Mouse (Mus musculus): ENCODE data around the gene Dcst1.

Gene Dcst1

GRCm38 (mm10) chr3:89388901-89389740 is 24.1 kb upstream of the Dcst1 start:
- in situ Hi-C loops (cut with MboI; ENCODE audit: unreplicated experiment in 2 of 2) = no loop called here

- in situ Hi-C loops (cut with MboI; ENCODE audit: unreplicated experiment in 2 of 2) = no loop called here
Observed at GRCm38 (mm10) chr3:89388134-89388881, 23.3 kb upstream of the Dcst1 start.

- in situ Hi-C loops (cut with MboI; ENCODE audit: unreplicated experiment in 2 of 2) = no loop called here
Observed at GRCm38 (mm10) chr3:89387632-89388031, 22.6 kb upstream of the Dcst1 start.

- in situ Hi-C loops (cut with MboI; ENCODE audit: unreplicated experiment in 2 of 2) = no loop called here
Observed at GRCm38 (mm10) chr3:89386438-89387420, 21.7 kb upstream of the Dcst1 start.

- in situ Hi-C loops (cut with MboI; ENCODE audit: unreplicated experiment in 2 of 2) = no loop called here
Observed at GRCm38 (mm10) chr3:89385451-89385850, 20.4 kb upstream of the Dcst1 start.

GRCm38 (mm10) chr3:89384331-89385076 is 19.5 kb upstream of the Dcst1 start:
- in situ Hi-C loops (cut with MboI; ENCODE audit: unreplicated experiment in 2 of 2) = no loop called here

GRCm38 (mm10) chr3:89383651-89384255 is 18.7 kb upstream of the Dcst1 start:
- in situ Hi-C loops (cut with MboI; ENCODE audit: unreplicated experiment in 2 of 2) = no loop called here

- in situ Hi-C loops (cut with MboI; ENCODE audit: unreplicated experiment in 2 of 2) = no loop called here
Observed at GRCm38 (mm10) chr3:89382950-89383349, 17.9 kb upstream of the Dcst1 start.

- in situ Hi-C loops (cut with MboI; ENCODE audit: unreplicated experiment in 2 of 2) = no loop called here
Observed at GRCm38 (mm10) chr3:89382033-89382882, 17.2 kb upstream of the Dcst1 start.

GRCm38 (mm10) chr3:89381233-89381632 is 16.2 kb upstream of the Dcst1 start:
- in situ Hi-C loops (cut with MboI; ENCODE audit: unreplicated experiment in 2 of 2) = no loop called here

GRCm38 (mm10) chr3:89380711-89381110 is 15.7 kb upstream of the Dcst1 start:
- in situ Hi-C loops (cut with MboI; ENCODE audit: unreplicated experiment in 2 of 2) = no loop called here

GRCm38 (mm10) chr3:89380291-89380690 is 15.2 kb upstream of the Dcst1 start:
- in situ Hi-C loops (cut with MboI; ENCODE audit: unreplicated experiment in 2 of 2) = no loop called here

- in situ Hi-C loops (cut with MboI; ENCODE audit: unreplicated experiment in 2 of 2) = loop anchor here in 1 of 2 experiments (10.0 kb wide), 1 partner anchor 105 kb away; no protein-coding TSS in a partner anchor
Observed at GRCm38 (mm10) chr3:89379388-89380131, 14.5 kb upstream of the Dcst1 start.

GRCm38 (mm10) chr3:89378394-89379067 is 13.5 kb upstream of the Dcst1 start:
- in situ Hi-C loops (cut with MboI; ENCODE audit: unreplicated experiment in 2 of 2) = loop anchor here in 1 of 2 experiments (10.0 kb wide), 1 partner anchor 106 kb away; no protein-coding TSS in a partner anchor

GRCm38 (mm10) chr3:89377831-89378230 is 12.8 kb upstream of the Dcst1 start:
- in situ Hi-C loops (cut with MboI; ENCODE audit: unreplicated experiment in 2 of 2) = loop anchor here in 1 of 2 experiments (10.0 kb wide), 1 partner anchor 107 kb away; no protein-coding TSS in a partner anchor

GRCm38 (mm10) chr3:89373581-89374231 is 8.7 kb upstream of the Dcst1 start:
- in situ Hi-C loops (cut with MboI; ENCODE audit: unreplicated experiment in 2 of 2) = loop anchor here in 1 of 2 experiments (10.0 kb wide), 1 partner anchor 111 kb away; no protein-coding TSS in a partner anchor
